Mouse (Mus musculus) neural tube, embryonic 14.5 days (tissue): ENCODE data around the gene Hnmt. TPM values are rescaled to one million over a fixed set of nuclear protein-coding genes. Genes with fewer than 3 reads are reported as not detected.
"Not testable (repeated sequence)": the region's sequence is repeated elsewhere in the genome, so short reads cannot be mapped to it uniquely, and the experiment has no call there.

Experiments
- ATAC-seq: fragments of 200-750 bp; cut with Nextera tagmentation; 2 replicates; pipeline ENCODE4 v1.8.0; 2017; ENCODE audit warnings: low read depth, mild to moderate bottlenecking, moderate TSS enrichment, moderate library complexity
- H3K27ac ChIP-seq: fragments of 300-500 bp; sonication (generic); 2 replicates; pipeline ENCODE4 v1.5.1; 2014; ENCODE audit warnings: low read depth, mild to moderate bottlenecking, control low read depth, low read length, moderate library complexity, mixed read lengths
- H3K27me3 ChIP-seq: fragments of 300-500 bp; sonication (generic); 2 replicates; pipeline ENCODE4 v1.6.1; 2014; ENCODE audit warnings: low read length; ENCODE audit not compliant: control insufficient read depth, insufficient read depth
- H3K36me3 ChIP-seq: fragments of 300-500 bp; sonication (generic); 2 replicates; pipeline ENCODE4 v1.6.1; 2014; ENCODE audit warnings: low read length, mixed read lengths; ENCODE audit not compliant: control insufficient read depth, insufficient read depth
- H3K4me1 ChIP-seq: fragments of 300-500 bp; sonication (generic); 2 replicates; pipeline ENCODE4 v1.6.1; 2014; ENCODE audit warnings: low read length; ENCODE audit not compliant: control insufficient read depth, insufficient read depth
- H3K4me2 ChIP-seq: fragments of 300-500 bp; sonication (generic); 2 replicates; pipeline ENCODE4 v1.6.1; 2014; ENCODE audit warnings: mild to moderate bottlenecking, low read depth, low read length, control low read depth
- H3K4me3 ChIP-seq: fragments of 300-500 bp; sonication (generic); 2 replicates; pipeline ENCODE4 v1.5.1; 2014; ENCODE audit warnings: low read depth, low read length, control low read depth, mixed read lengths
- H3K9ac ChIP-seq: fragments of 300-500 bp; sonication (generic); replicated peaks from 2 replicates; pipeline ENCODE4 v1.6.1; 2014; ENCODE audit warnings: low read depth, mild to moderate bottlenecking, control low read depth, low read length, mixed read lengths
- H3K9me3 ChIP-seq: fragments of 300-500 bp; sonication (generic); 2 replicates; pipeline ENCODE4 v1.6.1; 2016; ENCODE audit warnings: low read length; ENCODE audit not compliant: control insufficient read depth
- WGBS: fragments of 180-500 bp; shearing (Covaris S2); extraction: QIAGEN DNeasy Blood & Tissue Kit; methylation state at CpG from one replicate; pipeline ENCODE4 v1.1.7; 2014; 5-methylcytosine and 5-hydroxymethylcytosine counted together
- polyA plus RNA-seq: library from polyadenylated mRNA; unstranded; fragments of >200 nt; fragmentation: Nextera tagmentation; extraction: Ambion mirVana; gene quantifications from 2 replicates; pipeline ENCODE4 v1.2.1, GENCODE M21; 2014

Hnmt gene
- polyA plus RNA-seq, 1 experiment from 2014 or later: 14.1 TPM

GRCm38 (mm10) chr2:24018966-24019365 is 30.2 kb downstream of the Hnmt start:
- Histone ChIP-seq H3K4me2 (no peak overlapping the region), H3K27me3 (no peaks in the 10 kb centered on the region), H3K4me1 (no peaks in the 10 kb centered on the region), H3K27ac (no peak overlapping the region), H3K4me3 (no peak overlapping the region), H3K36me3 (no peaks in the 10 kb centered on the region), H3K9ac (no peak overlapping the region), H3K9me3 (no peaks in the 10 kb centered on the region)
- no peak for ATAC-seq
- 93% methylated on average over 1 of the region's 1 CpGs for WGBS

GRCm38 (mm10) chr2:24014957-24015356 is 34.2 kb downstream of the Hnmt start:
- no peak overlapping the region for H3K4me3 ChIP-seq
- WGBS: 91% methylated on average over 5 of the region's 5 CpGs
- H3K4me1 ChIP-seq: no peaks in the 10 kb centered on the region
- H3K4me2 ChIP-seq: no peak overlapping the region
- H3K27me3 ChIP-seq: no peaks in the 10 kb centered on the region
- H3K36me3 ChIP-seq: no peaks in the 10 kb centered on the region
- no peak for ATAC-seq
- H3K9me3 ChIP-seq: no peaks in the 10 kb centered on the region
- H3K9ac ChIP-seq: no peak overlapping the region
- H3K27ac ChIP-seq: no peak overlapping the region

GRCm38 (mm10) chr2:23999323-23999722 is 49.9 kb downstream of the Hnmt start:
- Histone ChIP-seq H3K4me2 (no peak overlapping the region), H3K4me3 (no peak overlapping the region), H3K27me3 (no peaks in the 10 kb centered on the region), H3K36me3 (no peaks in the 10 kb centered on the region), H3K27ac (no peak overlapping the region), H3K9ac (no peak overlapping the region), H3K9me3 (no peaks in the 10 kb centered on the region), H3K4me1 (no peaks in the 10 kb centered on the region)
- 89% methylated on average over 1 of the region's 1 CpGs for WGBS
- ATAC-seq: no peak

- no peak overlapping the region for H3K4me2 ChIP-seq
- no peak overlapping the region for H3K9ac ChIP-seq
- no peaks in the 10 kb centered on the region for H3K4me1 ChIP-seq
- no peak overlapping the region for H3K27ac ChIP-seq
- H3K9me3 ChIP-seq: no peaks in the 10 kb centered on the region
- H3K4me3 ChIP-seq: no peak overlapping the region
- WGBS: 90% methylated on average over 4 of the region's 4 CpGs
- no peaks in the 10 kb centered on the region for H3K27me3 ChIP-seq
- no peaks in the 10 kb centered on the region for H3K36me3 ChIP-seq
- no peak for ATAC-seq
Measured at GRCm38 (mm10) chr2:23998836-23999235, 50.4 kb downstream of the Hnmt start.

- Histone ChIP-seq H3K4me2 (no peak overlapping the region), H3K4me3 (no peak overlapping the region), H3K27me3 (no peaks in the 10 kb centered on the region), H3K36me3 (no peaks in the 10 kb centered on the region), H3K9ac (no peak overlapping the region), H3K27ac (no peak overlapping the region), H3K4me1 (no peaks in the 10 kb centered on the region), H3K9me3 (no peaks in the 10 kb centered on the region)
- 82% methylated on average over 2 of the region's 2 CpGs for WGBS
- ATAC-seq: no peak
Measured at GRCm38 (mm10) chr2:23996830-23997229, 52.4 kb downstream of the Hnmt start.

- not testable (repeated sequence) for ATAC-seq, H3K27me3 ChIP-seq, H3K36me3 ChIP-seq, H3K4me3 ChIP-seq, H3K9ac ChIP-seq, H3K9me3 ChIP-seq, H3K4me2 ChIP-seq, H3K4me1 ChIP-seq, H3K27ac ChIP-seq
- 86% methylated on average over 9 of the region's 9 CpGs for WGBS
Measured at GRCm38 (mm10) chr2:23990034-23990573, 59.1 kb downstream of the Hnmt start.

DNA sequence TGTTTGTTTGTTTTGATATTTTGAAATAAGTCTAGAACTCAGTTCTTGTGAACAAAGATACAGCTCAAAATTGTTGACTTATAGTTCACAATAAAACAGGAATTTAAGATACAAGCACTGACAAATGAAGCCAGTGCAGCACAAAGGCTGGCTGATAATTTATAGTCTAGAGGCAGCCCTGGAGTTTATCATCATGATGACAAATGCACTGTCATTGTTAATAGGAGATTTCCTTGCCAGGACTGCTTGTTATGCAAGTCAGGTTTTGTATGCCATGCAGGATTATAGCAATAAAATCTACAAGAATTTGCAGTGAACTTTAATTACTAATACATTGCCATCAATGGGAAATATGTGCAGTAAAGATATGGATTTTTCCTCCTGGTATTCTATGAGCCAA is 61.9 kb downstream of the Hnmt start:
- Histone ChIP-seq H3K4me2 (no peak overlapping the region), H3K27me3 (no peaks in the 10 kb centered on the region)
- peak; percentile 86; the same call in 1 of the 2 replicates for ATAC-seq

DNA sequence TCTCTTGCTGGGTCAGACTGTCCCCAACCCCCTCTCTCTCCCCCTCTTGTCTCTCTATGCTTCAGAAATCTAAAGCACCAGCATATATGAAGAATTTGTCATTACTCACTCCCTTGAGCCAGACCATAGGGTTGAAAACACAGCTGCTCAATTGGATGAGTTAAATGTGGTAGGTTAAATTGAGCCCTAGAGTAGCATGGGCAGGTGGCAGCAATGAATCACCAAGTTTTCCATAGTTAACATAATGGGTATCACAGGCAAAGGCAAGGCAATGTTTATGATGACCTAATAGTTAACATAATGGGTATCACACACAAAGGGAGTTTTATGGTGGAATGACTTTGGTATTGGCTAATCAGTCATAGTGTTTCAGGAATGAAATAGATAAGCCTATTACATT is 65.9 kb downstream of the Hnmt start:
- no peak overlapping the region for H3K27ac ChIP-seq
- no peaks in the 10 kb centered on the region for H3K9me3 ChIP-seq
- H3K4me3 ChIP-seq: no peak overlapping the region
- H3K4me1 ChIP-seq: no peaks in the 10 kb centered on the region
- H3K9ac ChIP-seq: no peak overlapping the region
- H3K4me2 ChIP-seq: no peak overlapping the region
- no peaks in the 10 kb centered on the region for H3K27me3 ChIP-seq
- no peak for ATAC-seq
- H3K36me3 ChIP-seq: no peaks in the 10 kb centered on the region

More for the DNA sequence above, 61.9 kb downstream of the Hnmt start:
- H3K4me3 ChIP-seq: no peak overlapping the region
- no peaks in the 10 kb centered on the region for H3K36me3 ChIP-seq
- no peaks in the 10 kb centered on the region for H3K9me3 ChIP-seq
- H3K4me1 ChIP-seq: no peaks in the 10 kb centered on the region
- H3K27ac ChIP-seq: no peak overlapping the region
- no peak overlapping the region for H3K9ac ChIP-seq

DNA sequence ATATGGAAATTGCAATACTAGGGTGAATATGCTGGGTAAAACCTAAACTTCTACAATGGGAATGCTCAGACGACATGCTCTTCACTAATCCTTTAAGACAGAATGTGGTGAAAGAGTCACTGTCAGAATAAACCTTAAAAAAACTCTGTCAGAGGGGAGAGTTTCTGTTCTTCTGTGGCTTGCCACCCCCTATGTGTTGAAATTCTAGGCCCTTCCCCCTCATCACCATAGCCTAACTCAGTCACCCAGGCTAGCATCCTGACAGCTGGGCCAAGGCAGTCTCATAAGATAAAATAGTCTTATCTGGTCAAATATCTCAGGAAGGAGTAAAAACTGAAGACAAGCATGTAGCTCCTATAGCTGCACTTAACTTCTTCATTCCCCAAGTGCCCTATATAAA is 66.3 kb downstream of the Hnmt start:
- no peak for ATAC-seq
- Histone ChIP-seq H3K4me2 (no peak overlapping the region), H3K4me1 (no peaks in the 10 kb centered on the region), H3K9ac (no peak overlapping the region), H3K9me3 (no peaks in the 10 kb centered on the region), H3K36me3 (no peaks in the 10 kb centered on the region), H3K27me3 (no peaks in the 10 kb centered on the region), H3K4me3 (no peak overlapping the region), H3K27ac (no peak overlapping the region)
- WGBS: 67% methylated on average over 1 of the region's 1 CpGs
